Comparison of ENCODE assay signal across 9 mouse cellular contexts in the genomic region with DNA sequence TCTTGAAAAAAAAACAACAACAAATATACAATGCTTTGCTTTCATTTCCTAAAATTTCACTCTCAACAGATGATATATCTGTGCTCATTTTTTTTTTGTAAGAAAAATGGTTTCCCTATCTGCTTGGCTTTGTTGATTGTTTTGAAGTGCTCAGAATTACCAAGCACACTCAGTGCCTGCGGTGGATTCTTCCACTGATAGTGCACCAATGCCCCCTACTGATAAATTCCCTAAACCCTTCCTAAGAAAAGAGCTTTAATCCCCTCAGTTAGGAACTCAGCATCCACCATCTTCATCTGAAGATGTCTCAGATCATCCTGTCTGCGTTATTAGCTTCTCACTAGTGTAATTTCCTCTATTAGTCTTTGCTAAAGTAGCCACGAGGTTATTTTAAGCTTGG.
A peak's percentile ranks its signal among the peaks of the same experiment; 100 is the strongest.
DNase-seq lines count a peak whose midpoint lies in the region; ATAC-seq lines count a peak whose summit lies in the region.
"Had no signal": no experiment of that assay in that cellular context is flagged by ENCODE, and none has a peak within 500 bp of the region (broad histone marks: within the 10 kb centered on the region; RNA-seq: fewer than 3 reads in every experiment).

No protein-coding gene starts in this region.

- no peaks in the 10 kb centered on the region for H3K36me3 ChIP-seq in hindbrain, embryonic 13.5 days
- no peaks in the 10 kb centered on the region for H3K36me3 ChIP-seq in hindbrain, embryonic 11.5 days (ENCODE audit: control insufficient read depth, insufficient read depth, low read length)
- H3K36me3 ChIP-seq: embryonic facial prominence, embryonic 15.5 days had no signal

- H3K4me1 ChIP-seq in hindbrain, embryonic 13.5 days (replicated peaks): peaks cover 16% of the 10 kb centered on the region
- H3K4me1 ChIP-seq in hindbrain, embryonic 11.5 days (replicated peaks; ENCODE audit: control insufficient read depth, insufficient read depth, low read length): no peaks in the 10 kb centered on the region
- H3K4me1 ChIP-seq: embryonic facial prominence, embryonic 15.5 days had no signal

- no peaks in the 10 kb centered on the region for H3K27me3 ChIP-seq in hindbrain, embryonic 13.5 days
- H3K27me3 ChIP-seq in hindbrain, embryonic 11.5 days (ENCODE audit: control insufficient read depth, insufficient read depth, low read length): no peaks in the 10 kb centered on the region
- H3K27me3 ChIP-seq: embryonic facial prominence, embryonic 15.5 days; megakaryocyte, embryonic 14.5 days had no signal

- H3K27ac ChIP-seq in hindbrain, embryonic 13.5 days: peak overlapping the region; percentile 60; the same call in 1 of the 2 replicates
- no peak overlapping the region for H3K27ac ChIP-seq in hindbrain, embryonic 11.5 days (ENCODE audit: low read depth, low read length)
- H3K27ac ChIP-seq: embryonic facial prominence, embryonic 15.5 days had no signal

- H3K4me3 ChIP-seq in hindbrain, embryonic 13.5 days: no peak overlapping the region
- no peak overlapping the region for H3K4me3 ChIP-seq in hindbrain, embryonic 11.5 days (ENCODE audit: low read depth, low read length)
- H3K4me3 ChIP-seq: embryonic facial prominence, embryonic 15.5 days; megakaryocyte, embryonic 14.5 days had no signal

- ATAC-seq in hindbrain, embryonic 13.5 days (ENCODE audit: low FRiP score): no peak
- no peak for ATAC-seq in hindbrain, embryonic 11.5 days (ENCODE audit: low FRiP score)

- no peak overlapping the region for H3K9ac ChIP-seq in hindbrain, embryonic 13.5 days
- H3K9ac ChIP-seq in hindbrain, embryonic 11.5 days (ENCODE audit: low read depth, low read length): no peak overlapping the region
- H3K9ac ChIP-seq: embryonic facial prominence, embryonic 15.5 days had no signal

- H3K4me2 ChIP-seq in hindbrain, embryonic 13.5 days: no peak overlapping the region
- H3K4me2 ChIP-seq in hindbrain, embryonic 11.5 days (replicated peaks; ENCODE audit: low read depth, low read length): no peak overlapping the region
- H3K4me2 ChIP-seq: embryonic facial prominence, embryonic 15.5 days had no signal

- 21% methylated on average over 3 of the region's 3 CpGs for WGBS in hindbrain, embryonic 13.5 days
- WGBS in hindbrain, embryonic 11.5 days: 33% methylated on average over 3 of the region's 3 CpGs

- H3K9me3 ChIP-seq in hindbrain, embryonic 13.5 days: no peaks in the 10 kb centered on the region
- H3K9me3 ChIP-seq in hindbrain, embryonic 11.5 days (ENCODE audit: control insufficient read depth, low read length): no peaks in the 10 kb centered on the region
- H3K9me3 ChIP-seq: embryonic facial prominence, embryonic 15.5 days; megakaryocyte, embryonic 14.5 days had no signal

- no peak for DNase-seq in hindbrain, embryonic 11.5 days (ENCODE audit: low spot score)
- peak; percentile 3 for DNase-seq in ovary, postnatal 14 days (ENCODE audit: low spot score)
- no peak for DNase-seq in ovary, postnatal 36 days (ENCODE audit: low spot score)
- peak; percentile 21 to 26 for DNase-seq in kidney, postnatal 36 days
- DNase-seq in thymus, postnatal 14 days: no peak
- DNase-seq in MN1 (ENCODE audit: low spot score): no peak

Comparison
In these comparisons a context has a peak if more than half of its experiments do, and no peak if none do; other contexts are left out.
1. DNase-seq: peak in ovary, postnatal 14 days (single experiment) and kidney, postnatal 36 days (2 of 2); none in hindbrain, embryonic 11.5 days (single experiment), ovary, postnatal 36 days (single experiment), thymus, postnatal 14 days (single experiment) and MN1 (single experiment).